Mouse (Mus musculus) lung, embryonic 14.5 days (tissue): Measurements from ENCODE around the gene Suds3. TPM values are rescaled to one million over a fixed set of nuclear protein-coding genes. Genes with fewer than 3 reads are reported as not detected.

Experiments
- ATAC-seq: fragments of 200-750 bp; cut with Nextera tagmentation; 2 replicates; pipeline ENCODE4 v1.8.0; 2017; ENCODE audit warnings: mild to moderate bottlenecking, moderate TSS enrichment, moderate library complexity; ENCODE audit not compliant: insufficient read depth
- DNase-seq: peaks from one replicate; pipeline ENCODE4 v3.0.0-alpha.2; 2015
- H3K27ac ChIP-seq: fragments of 300-500 bp; sonication (generic); 2 replicates; pipeline ENCODE4 v1.5.1; 2014; ENCODE audit warnings: low read depth, mild to moderate bottlenecking, moderate library complexity
- H3K27me3 ChIP-seq: fragments of 300-500 bp; sonication (generic); 2 replicates; pipeline ENCODE4 v1.6.1; 2014; ENCODE audit warnings: low read length, control low read depth; ENCODE audit not compliant: insufficient read depth
- H3K36me3 ChIP-seq: fragments of 300-500 bp; sonication (generic); 2 replicates; pipeline ENCODE4 v1.6.1; 2014; ENCODE audit warnings: control low read depth; ENCODE audit not compliant: insufficient read depth
- H3K4me1 ChIP-seq: fragments of 300-500 bp; sonication (generic); 2 replicates; pipeline ENCODE4 v1.6.1; 2014; ENCODE audit warnings: antibody characterized with exemption, control low read depth; ENCODE audit not compliant: insufficient read depth
- H3K4me2 ChIP-seq: fragments of 300-500 bp; sonication (generic); 2 replicates; pipeline ENCODE4 v1.6.1; 2014; ENCODE audit warnings: mild to moderate bottlenecking
- H3K4me3 ChIP-seq: fragments of 300-500 bp; sonication (generic); 2 replicates; pipeline ENCODE4 v1.5.1; 2014; ENCODE audit warnings: low read depth, low read length
- H3K9ac ChIP-seq: fragments of 300-500 bp; sonication (generic); 2 replicates; pipeline ENCODE4 v1.6.1; 2014
- H3K9me3 ChIP-seq: fragments of 300-500 bp; sonication (generic); 2 replicates; pipeline ENCODE4 v1.6.1; 2016; ENCODE audit warnings: low read depth, low read length, control low read depth
- CTCF ChIP-seq: IDR thresholded peaks from 2 replicates; pipeline ENCODE4 v1.5.1; 2016; ENCODE audit warnings: antibody characterized with exemption, low read depth
- WGBS: fragments of 180-500 bp; shearing (Covaris S2); extraction: QIAGEN DNeasy Blood & Tissue Kit; methylation state at CpG from one replicate; pipeline ENCODE4 v1.1.7; 2014; 5-methylcytosine and 5-hydroxymethylcytosine counted together
- polyA plus RNA-seq: library from polyadenylated mRNA; unstranded; fragments of >200 nt; fragmentation: Nextera tagmentation; extraction: Ambion mirVana; gene quantifications from 2 replicates; pipeline ENCODE4 v1.2.1, GENCODE M21; 2014

Gene Suds3
- polyA plus RNA-seq, 1 experiment from 2014 or later, result 49.6 TPM

- no peak for ATAC-seq
Measured at GRCm38 (mm10) chr5:117105761-117106160, 10.2 kb downstream of the Suds3 start.

GRCm38 (mm10) chr5:117104329-117104728 lies 11.6 kb downstream of the Suds3 start:
- 89% methylated on average over 12 of the region's 12 CpGs for WGBS
- Histone ChIP-seq H3K9ac (no peak overlapping the region), H3K36me3 (peaks cover 96% of the 10 kb centered on the region), H3K4me1 (no peaks in the 10 kb centered on the region), H3K4me3 (no peak overlapping the region), H3K27me3 (no peaks in the 10 kb centered on the region), H3K27ac (no peak overlapping the region), H3K9me3 (no peaks in the 10 kb centered on the region), H3K4me2 (no peak overlapping the region)
- TF ChIP-seq CTCF, result no peak
- DNase-seq (no peak), ATAC-seq (no peak)

More at GRCm38 (mm10) chr5:117105761-117106160, 10.2 kb downstream of the Suds3 start:
- Histone ChIP-seq H3K4me3 (no peak overlapping the region), H3K36me3 (peaks cover 95% of the 10 kb centered on the region), H3K4me2 (no peak overlapping the region), H3K9ac (no peak overlapping the region), H3K4me1 (no peaks in the 10 kb centered on the region), H3K9me3 (no peaks in the 10 kb centered on the region), H3K27ac (no peak overlapping the region), H3K27me3 (no peaks in the 10 kb centered on the region)
- WGBS, result 89% methylated on average over 9 of the region's 9 CpGs
- no peak for TF ChIP-seq CTCF
- DNase-seq, result no peak

GRCm38 (mm10) chr5:117103194-117103929 lies 12.6 kb downstream of the Suds3 start:
- no peak overlapping the region for H3K4me3 ChIP-seq
- no peak overlapping the region for H3K27ac ChIP-seq
- H3K27me3 ChIP-seq, result no peaks in the 10 kb centered on the region
- no peak overlapping the region for H3K9ac ChIP-seq
- no peak overlapping the region for H3K4me2 ChIP-seq
- no peak for TF ChIP-seq CTCF
- H3K4me1 ChIP-seq, result no peaks in the 10 kb centered on the region
- DNase-seq, result no peak
- H3K36me3 ChIP-seq, result peaks cover 91% of the 10 kb centered on the region
- ATAC-seq, result no peak
- WGBS, result 94% methylated on average over 20 of the region's 20 CpGs
- H3K9me3 ChIP-seq, result no peaks in the 10 kb centered on the region

- H3K9me3 ChIP-seq, result no peaks in the 10 kb centered on the region
- WGBS, result 85% methylated on average over 11 of the region's 11 CpGs
- ATAC-seq, result no peak
- TF ChIP-seq CTCF, result no peak
- DNase-seq, result no peak
- no peaks in the 10 kb centered on the region for H3K4me1 ChIP-seq
- H3K27me3 ChIP-seq, result no peaks in the 10 kb centered on the region
- no peak overlapping the region for H3K9ac ChIP-seq
- no peak overlapping the region for H3K27ac ChIP-seq
- no peak overlapping the region for H3K4me3 ChIP-seq
- H3K4me2 ChIP-seq, result no peak overlapping the region
- peaks cover 82% of the 10 kb centered on the region for H3K36me3 ChIP-seq
Measured at GRCm38 (mm10) chr5:117099742-117100141, 16.2 kb downstream of the Suds3 start.

GRCm38 (mm10) chr5:117099008-117099407 lies 16.9 kb downstream of the Suds3 start:
- WGBS, result 67% methylated on average over 5 of the region's 5 CpGs
- H3K36me3 ChIP-seq, result peaks cover 82% of the 10 kb centered on the region
- no peak overlapping the region for H3K4me3 ChIP-seq
- no peak overlapping the region for H3K27ac ChIP-seq
- no peaks in the 10 kb centered on the region for H3K4me1 ChIP-seq
- DNase-seq (no peak), ATAC-seq (no peak)
- no peaks in the 10 kb centered on the region for H3K27me3 ChIP-seq
- TF ChIP-seq CTCF, result no peak
- H3K4me2 ChIP-seq, result no peak overlapping the region
- H3K9me3 ChIP-seq, result no peaks in the 10 kb centered on the region
- no peak overlapping the region for H3K9ac ChIP-seq

- no peak overlapping the region for H3K27ac ChIP-seq
- peaks cover 84% of the 10 kb centered on the region for H3K36me3 ChIP-seq
- H3K9ac ChIP-seq, result no peak overlapping the region
- no peak overlapping the region for H3K4me2 ChIP-seq
- ATAC-seq, result no peak
- no peaks in the 10 kb centered on the region for H3K4me1 ChIP-seq
- DNase-seq, result peak; percentile 80
- no peaks in the 10 kb centered on the region for H3K9me3 ChIP-seq
- peak; percentile 85 for TF ChIP-seq CTCF
- no peak overlapping the region for H3K4me3 ChIP-seq
- H3K27me3 ChIP-seq, result no peaks in the 10 kb centered on the region
- WGBS, result 39% methylated on average over 3 of the region's 3 CpGs
Measured at GRCm38 (mm10) chr5:117096716-117097115, 19.2 kb downstream of the Suds3 start.

GRCm38 (mm10) chr5:117094431-117094830 lies 21.5 kb downstream of the Suds3 start:
- H3K27me3 ChIP-seq, result no peaks in the 10 kb centered on the region
- ATAC-seq, result no peak
- peak; percentile 74 for TF ChIP-seq CTCF
- no peak overlapping the region for H3K9ac ChIP-seq
- H3K9me3 ChIP-seq, result no peaks in the 10 kb centered on the region
- H3K4me2 ChIP-seq, result no peak overlapping the region
- no peak overlapping the region for H3K27ac ChIP-seq
- DNase-seq, result peak; percentile 69
- H3K36me3 ChIP-seq, result peaks cover 67% of the 10 kb centered on the region
- H3K4me1 ChIP-seq, result no peaks in the 10 kb centered on the region
- no peak overlapping the region for H3K4me3 ChIP-seq
- WGBS, result 31% methylated on average over 7 of the region's 7 CpGs
